Mouse (Mus musculus): Measurements from ENCODE around the gene Fryl.

DNA sequence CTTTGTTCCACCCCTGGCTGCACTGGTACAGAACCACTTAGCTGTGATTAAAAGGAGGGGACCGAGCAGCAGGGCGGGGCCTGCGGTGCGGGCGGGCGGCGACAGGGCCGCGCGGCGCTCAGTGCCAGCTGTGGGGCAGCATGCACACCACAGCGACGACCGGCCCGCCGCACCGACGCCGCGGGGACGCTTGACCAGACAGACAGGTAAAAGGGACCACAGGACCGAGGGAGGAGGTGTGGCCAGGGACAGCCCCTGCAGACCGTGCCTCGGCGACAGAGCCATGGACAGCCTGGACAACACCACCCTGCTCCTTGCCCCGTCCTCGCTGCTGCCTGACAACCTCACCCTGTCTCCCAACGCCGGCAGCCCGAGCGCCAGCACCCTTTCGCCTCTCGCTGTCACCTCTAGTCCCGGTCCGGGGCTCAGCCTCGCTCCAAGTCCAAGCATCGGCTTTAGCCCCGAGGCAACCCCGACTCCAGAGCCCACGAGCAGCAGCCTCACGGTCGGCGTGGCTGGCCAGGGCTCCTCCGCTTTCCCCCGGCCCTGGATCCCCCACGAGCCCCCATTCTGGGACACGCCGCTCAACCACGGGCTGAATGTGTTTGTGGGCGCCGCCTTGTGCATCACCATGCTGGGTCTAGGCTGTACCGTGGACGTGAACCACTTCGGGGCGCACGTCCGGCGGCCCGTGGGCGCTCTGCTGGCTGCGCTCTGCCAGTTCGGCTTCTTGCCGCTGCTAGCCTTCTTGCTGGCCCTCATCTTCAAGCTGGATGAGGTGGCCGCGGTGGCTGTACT lies 249.4 kb downstream of the Fryl start, which contains the start of gene Slc10a4:
- TF ChIP-seq GATA1 (IDR thresholded peaks at IDR 0.05; ENCODE audit: borderline replicate concordance, low read length): no peak
- no peak for TF ChIP-seq FLI1 (IDR thresholded peaks at IDR 0.05; ENCODE audit: low read length)
